Mouse (Mus musculus): Measurements from ENCODE around the gene Eepd1.

Eepd1 gene

DNA sequence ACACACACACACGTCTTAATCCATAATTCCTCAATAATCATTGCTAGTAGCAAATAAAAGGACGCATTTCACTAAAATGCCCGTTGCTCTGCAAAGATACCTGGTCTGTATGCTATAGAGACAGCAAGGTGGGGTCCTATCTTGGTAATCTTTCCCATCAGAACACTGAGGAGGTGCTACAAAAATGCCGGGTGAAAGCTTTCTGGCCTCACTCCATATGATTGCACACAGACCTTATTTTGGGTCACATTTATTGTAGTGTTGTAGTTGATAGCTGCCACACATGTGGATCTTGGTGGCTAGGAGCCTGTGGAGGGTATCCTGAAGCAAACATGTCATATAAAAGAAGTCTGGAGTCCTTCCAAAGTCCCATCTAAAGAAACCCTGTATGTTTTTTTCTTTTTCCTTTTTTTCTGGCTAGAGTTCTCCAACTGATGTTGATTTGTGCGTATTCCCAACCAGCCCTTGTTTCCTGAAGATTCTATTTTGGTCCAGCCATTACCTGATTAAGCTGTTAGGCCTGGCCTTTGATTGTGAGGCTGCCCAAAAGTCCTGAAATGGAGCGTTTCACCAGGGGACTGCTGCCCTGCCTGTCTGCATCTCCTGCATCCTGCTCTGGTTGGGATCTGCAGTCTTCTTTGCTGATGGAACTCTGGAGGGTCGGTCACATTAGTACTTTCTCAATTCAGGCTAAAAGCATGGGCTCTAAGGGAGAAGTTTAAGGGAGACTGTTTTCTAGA lies 8.0 kb downstream of the Eepd1 start:
- DNase-seq (ENCODE audit: low spot score in 2 of 2): no peak

DNA sequence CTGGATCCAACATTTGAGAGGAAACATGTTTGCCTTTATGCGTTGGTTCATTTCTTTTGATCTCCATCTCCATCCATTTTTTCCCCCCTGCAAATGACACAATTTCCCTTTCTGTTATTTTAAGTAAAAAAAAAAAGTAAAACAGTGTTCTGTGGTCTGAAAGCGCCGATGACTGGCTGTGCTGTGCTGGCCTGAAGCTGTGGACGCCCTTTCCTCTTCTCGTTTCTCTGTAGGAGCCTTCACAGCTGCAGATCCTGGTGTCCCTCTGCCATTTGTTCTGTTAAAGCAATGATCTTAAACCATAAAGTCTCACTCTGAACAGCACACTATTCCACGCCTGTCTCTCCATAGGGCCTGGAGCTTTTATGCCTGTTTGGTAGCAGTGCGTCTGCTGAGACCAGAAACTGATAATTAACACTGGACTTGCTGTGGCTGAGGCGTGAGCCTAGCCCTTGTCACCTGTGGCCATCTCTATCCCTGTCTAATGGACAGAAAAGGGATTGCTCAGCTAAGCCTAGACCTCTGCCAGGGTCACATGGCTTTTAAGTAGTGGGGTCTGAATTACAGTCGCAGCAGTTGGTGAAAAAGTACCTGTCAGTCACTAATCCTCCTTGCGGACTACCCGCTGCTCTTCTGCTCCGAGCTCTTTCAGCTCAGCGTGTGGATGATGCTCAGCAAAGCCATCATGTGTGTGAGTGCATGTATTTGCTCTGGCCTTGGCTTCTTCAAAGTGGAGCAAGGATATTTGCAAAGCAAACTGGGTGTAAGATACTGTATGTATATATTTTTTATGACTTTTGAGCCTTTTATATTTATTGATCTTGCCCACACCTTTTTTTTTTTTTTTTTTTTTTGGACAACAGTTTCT lies 9.2 kb downstream of the Eepd1 start:
- no peak for DNase-seq (ENCODE audit: low spot score in 2 of 2)

DNA sequence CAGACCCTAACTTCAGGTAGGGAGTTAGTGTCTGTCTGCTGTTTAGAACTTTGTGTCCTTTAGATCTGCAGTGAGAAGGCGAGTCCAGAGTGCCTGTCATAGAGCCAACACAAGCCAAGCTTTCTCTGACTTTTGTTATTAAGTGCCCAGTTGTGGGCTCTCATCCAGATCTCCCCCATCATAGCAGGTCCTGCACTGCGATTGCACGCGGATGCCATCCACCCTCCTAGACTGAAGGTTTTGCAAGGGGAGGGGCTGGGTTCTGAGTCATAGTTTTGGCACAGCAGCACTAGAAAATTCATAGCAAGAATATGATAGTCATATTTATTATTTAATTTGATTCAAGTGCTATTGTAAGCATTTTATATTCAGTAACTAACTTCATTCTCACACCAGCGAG lies 12.6 kb downstream of the Eepd1 start:
- no peak for DNase-seq (ENCODE audit: low spot score in 2 of 2)

DNA sequence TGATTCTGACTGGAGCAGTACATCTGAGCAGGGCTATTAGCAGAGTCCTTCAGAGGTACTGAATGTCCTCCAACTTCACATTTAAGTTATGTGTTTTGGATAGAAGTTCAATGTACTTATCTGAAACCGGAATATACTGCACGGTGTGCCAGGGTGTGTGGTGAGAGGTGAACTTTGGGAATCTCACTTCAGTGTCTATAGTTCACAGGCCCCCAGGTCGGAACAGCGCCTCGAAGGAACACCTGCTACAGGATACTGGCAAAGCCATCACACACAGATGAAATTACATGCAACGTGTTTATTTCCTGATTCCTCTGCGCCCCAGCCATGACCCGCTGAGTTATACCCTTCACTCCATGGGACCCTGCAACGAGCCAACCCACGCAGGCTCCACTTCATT lies 14.3 kb downstream of the Eepd1 start:
- DNase-seq (ENCODE audit: low spot score in 2 of 2): no peak

DNA sequence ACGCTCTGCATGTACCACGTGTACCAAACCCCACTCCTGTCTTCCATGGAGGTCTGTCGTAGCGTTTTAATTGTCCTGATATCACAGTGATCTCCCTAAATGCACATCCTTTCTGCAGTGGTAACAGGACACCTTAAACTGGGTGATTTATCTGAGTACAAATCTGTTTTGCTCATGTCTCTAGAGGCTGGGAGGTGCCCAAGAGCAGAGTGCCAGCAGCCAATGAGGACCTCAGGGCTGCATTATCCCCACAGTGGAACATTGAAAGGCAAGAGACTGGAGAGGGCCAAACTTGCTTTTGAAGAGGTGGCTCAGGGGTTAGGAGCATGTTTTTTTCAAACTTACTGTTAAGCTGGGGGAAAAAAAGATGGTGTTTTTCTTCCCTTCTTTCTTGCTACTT lies 14.8 kb downstream of the Eepd1 start:
- no peak for DNase-seq (ENCODE audit: low spot score in 2 of 2)

DNA sequence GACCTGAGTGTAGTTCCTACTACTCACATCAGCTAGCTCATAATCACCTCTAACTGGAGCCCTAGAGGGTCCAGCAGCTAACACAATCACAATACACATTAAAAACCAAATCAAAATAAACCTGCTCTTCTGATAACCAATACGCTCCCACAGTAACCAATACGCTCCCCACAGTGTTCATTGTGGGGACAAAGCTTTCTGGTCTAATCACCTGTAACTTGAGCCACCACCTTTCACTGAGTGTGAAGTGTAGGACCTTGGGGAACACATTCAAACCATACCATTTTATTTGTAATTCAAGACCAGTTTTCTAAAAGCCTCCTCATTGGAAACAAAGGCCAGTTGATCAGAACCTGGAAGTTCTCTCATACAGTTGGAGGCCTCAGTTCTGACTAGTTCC lies 15.4 kb downstream of the Eepd1 start:
- no peak for DNase-seq (ENCODE audit: low spot score in 2 of 2)

DNA sequence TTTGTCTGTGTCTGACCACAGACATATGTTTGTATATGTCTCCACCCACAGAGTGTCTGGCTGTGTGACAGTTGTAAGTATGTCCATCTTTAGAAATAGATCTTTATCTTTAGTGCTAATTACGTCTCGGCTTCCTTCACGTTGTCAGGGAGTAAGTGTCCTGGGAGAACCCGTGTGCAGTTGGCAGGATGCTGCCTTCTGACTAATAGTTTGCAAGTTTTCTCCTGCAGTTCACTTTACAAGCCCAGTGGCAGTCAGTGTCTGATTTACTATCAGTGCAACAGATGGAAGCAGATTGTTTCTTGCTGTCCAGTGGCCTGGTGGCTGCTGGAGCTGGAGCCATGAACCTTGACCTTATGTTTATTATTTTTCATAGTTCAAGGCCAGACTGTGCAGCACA lies 17.4 kb downstream of the Eepd1 start:
- DNase-seq (ENCODE audit: low spot score in 2 of 2): no peak

DNA sequence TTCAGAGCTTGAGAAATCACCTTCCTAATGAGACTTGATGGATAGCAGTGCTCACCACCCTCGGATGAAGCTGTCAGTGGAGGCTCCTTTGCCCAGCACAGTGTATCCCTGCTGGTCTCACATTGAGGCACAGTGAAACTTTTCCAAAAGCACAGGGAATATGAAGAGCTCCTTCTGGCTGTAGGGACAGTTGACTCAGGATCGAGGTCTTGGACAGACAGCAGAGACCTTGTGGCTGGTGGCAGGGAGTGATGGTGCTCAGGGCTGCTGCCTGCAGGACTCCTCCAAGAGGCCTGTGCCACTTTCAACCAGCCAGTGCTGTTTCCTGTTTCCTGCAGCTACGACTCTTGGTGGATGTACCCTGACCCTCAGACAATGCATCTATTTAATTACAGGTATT lies 18.0 kb downstream of the Eepd1 start:
- no peak for DNase-seq (ENCODE audit: low spot score in 2 of 2)

DNA sequence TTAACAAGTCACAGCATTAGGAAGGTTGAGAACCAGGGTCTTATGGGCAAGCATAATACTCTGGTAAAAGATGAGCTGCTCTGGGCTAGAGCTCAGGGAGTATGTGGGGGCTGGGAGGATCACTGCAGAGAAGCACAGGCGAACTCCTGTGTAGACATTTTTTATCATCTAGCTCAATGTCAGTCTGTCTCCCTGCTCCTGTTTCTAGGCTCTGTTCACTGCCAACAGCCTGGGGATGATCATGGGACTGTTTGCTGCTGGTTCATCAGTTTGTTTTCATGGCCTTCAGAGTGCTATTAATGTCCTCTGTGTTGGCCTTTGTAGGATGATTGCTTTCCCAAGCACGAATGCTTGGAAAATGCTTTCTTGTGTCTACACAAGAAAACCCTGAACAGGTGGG lies 18.7 kb downstream of the Eepd1 start:
- DNase-seq (ENCODE audit: low spot score in 2 of 2): no peak

DNA sequence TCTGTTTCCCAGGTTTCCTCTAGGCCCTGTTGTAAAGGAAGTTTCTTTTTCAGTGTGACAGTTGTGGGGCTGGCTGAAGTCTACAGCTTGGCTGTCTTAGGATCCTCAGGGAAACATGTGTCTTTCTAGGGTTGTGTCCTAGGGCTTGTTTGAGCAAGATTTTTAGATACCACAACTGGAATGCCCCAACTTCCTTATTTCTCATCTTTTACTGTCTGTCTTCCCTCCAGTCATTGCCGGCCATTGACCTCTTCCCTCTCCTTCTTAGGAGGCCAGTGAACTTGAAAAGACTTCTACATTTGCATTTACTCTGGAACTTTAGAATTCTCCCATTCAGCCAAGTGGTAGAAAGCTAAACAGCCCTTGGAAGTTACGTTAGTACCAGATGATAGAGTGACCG lies 27.5 kb downstream of the Eepd1 start:
- DNase-seq (ENCODE audit: low spot score in 2 of 2): no peak

DNA sequence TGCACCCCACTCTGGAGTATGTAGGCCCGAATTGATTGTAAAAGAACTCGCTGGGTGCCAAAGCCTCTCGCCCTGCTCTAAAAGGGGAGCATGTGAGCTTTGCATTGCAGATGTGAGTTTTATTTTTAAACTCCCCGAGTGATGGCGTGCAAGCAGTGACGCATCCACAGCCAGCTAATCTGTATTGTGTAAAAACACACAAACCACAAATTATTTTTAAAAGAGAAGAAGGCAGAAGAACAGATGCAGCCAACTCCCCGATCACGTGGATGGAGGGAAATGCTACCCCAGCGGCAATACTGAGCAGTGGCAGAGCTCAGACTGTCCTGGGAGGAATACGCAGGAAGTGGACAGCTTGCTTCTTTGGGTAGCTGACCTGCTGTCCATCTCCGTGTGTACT lies 29.2 kb downstream of the Eepd1 start:
- DNase-seq (ENCODE audit: low spot score in 2 of 2): no peak

DNA sequence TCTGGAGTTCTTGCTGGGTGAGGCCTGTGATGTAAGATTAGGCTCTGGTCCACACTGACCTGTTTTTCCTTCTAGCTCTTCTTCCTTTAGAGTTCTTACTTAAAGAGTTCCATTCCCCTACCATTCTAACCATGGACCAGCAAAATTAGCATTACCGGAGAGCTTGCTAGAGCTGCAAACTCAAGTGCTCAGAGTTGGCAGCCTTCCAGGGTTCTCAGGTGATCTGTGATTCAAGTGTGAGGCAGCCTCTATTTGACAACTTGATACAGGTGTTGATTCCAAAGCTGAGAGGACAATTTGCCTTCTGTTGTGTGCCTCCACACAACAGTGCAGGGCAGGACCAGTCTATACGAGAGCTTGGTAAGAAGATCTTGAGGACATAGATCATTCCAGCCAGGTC lies 31.7 kb downstream of the Eepd1 start:
- no peak for DNase-seq (ENCODE audit: low spot score in 2 of 2)

DNA sequence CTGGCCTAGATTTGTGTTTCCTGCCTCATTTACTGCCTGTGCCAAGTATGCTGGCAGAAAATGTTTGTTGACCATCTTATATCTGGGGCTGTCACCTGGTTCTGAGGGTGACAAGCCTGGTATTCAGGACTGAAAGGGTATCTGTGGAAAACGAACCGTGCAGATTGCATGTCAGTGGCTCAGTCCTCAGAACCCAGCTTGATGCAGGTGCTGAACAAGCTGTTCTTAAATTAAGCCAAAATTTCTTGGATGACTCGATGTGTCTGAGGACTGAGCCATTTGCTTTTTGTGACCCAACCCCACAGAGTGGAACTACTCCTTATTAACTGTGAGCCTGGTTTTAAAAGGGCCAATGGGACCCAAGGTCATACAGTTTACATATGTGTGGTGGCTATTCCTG lies 32.2 kb downstream of the Eepd1 start:
- no peak for DNase-seq (ENCODE audit: low spot score in 2 of 2)

DNA sequence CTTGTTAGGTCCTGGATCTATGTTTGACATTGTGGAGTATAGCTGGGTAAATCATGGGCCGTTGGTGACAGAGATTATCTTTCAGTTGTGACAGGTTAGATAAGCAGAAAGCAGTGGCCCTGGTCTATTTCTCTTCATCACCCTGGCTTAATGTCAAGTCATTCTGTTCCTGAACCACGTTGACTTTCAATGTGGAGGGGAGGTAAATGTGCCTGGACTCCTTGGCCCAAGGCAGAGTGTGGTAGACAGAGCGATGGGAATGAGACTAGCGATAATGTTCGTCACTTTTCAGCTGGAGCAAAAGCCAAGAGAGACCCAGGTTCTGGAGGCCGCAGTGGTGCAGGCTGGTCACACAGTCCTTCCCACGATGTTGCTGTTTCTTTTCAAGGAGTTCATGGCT lies 35.3 kb downstream of the Eepd1 start:
- DNase-seq (ENCODE audit: low spot score in 2 of 2): no peak

DNA sequence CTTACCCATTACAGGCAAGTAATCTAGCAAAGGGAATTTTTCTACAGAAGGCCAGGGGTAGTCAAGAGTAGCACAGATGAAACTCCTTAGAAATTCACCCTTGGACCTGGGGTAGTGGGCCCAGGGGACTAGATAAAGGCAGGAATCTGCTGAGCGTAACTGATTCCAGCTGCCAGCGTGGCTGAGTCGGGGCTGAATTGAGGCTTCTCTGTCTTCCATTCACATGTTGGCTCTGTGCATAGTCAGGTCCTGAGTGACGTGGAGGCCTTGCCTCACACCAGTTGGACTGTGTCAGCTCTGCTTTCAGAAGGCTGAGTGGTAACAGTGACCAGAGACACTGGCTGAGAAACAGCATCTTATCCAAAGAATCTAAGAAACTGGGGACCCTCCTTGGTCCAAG lies 36.6 kb downstream of the Eepd1 start:
- no peak for DNase-seq (ENCODE audit: low spot score in 2 of 2)

DNA sequence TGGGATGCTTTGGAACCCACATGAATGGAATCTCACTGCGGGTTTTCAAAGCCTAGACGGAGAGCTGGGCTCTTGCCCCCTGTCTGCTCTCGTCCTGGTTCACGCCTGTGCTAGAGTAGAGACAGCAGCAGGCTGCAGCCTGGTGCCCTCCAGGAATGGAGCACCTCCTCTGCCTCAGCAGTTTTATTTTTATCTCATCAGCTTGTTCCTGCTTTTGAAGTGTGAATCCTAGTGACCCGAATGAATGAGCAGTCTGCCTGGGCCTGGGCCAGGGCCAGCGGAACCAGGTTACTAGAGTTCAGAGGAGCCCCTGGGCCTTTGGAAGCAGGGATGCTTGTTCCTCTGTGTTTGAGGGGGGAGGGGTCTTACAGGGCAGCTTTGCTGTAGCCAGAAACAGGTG lies 37.8 kb downstream of the Eepd1 start:
- DNase-seq (ENCODE audit: low spot score in 2 of 2): no peak

DNA sequence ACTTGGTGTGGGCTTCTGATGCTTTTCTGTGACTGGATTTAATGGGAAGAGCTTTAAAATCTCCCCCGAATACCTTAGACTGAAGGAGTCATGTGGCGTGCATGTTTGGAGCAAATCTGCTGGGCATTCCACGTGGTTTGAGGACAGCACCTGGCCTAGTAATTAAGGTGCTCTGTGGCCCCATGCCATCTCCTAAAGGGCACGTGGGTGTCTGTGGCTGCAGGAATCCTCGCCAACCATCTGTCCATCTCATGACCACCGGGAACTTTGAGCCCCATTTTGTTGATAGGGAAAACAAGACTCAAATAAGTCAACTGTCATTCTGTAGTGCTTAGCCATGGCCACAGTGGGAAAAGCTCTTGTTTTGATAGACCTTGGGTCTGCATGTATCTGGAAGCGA lies 39.5 kb downstream of the Eepd1 start:
- no peak for DNase-seq (ENCODE audit: low spot score in 2 of 2)

DNA sequence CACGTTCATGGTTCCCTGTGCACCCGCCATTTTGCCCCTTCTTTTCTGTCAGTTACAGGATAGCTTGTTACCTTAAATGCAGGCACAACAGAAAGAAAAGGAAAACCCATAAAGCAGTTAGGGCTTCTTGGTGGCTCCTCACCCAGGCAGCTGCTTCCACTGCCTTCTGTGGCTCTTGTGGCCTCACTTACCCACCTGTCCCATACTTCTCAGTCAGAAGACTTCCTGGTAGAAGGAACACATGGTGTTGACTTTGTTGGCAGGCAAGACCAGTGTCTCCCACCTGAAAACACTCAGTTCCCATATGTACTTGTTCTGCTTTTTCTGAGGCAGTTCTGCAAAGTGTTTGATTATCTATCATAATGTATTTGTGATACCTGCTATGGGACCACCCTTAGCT lies 40.5 kb downstream of the Eepd1 start:
- DNase-seq (ENCODE audit: low spot score in 2 of 2): no peak

DNA sequence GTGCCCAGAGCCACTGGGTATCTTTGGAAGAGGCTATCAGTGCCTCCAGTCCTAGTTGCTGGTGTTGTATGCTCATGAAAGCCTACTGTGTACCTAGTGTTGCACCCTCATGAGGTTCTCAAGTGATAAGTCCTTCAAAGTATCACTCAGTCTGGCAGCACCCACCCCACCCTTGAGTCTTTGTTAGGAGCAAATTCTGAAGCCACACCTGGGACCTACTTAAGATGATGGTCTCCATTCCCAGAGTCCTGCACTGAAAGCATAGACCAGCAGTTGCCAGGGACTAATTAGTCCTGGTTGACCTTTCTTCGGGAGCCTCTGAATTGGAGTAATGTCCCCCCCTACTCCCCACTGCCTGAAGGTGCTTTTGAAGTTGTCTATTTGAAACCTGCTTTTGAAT lies 45.2 kb downstream of the Eepd1 start:
- DNase-seq (ENCODE audit: low spot score in 2 of 2): no peak

DNA sequence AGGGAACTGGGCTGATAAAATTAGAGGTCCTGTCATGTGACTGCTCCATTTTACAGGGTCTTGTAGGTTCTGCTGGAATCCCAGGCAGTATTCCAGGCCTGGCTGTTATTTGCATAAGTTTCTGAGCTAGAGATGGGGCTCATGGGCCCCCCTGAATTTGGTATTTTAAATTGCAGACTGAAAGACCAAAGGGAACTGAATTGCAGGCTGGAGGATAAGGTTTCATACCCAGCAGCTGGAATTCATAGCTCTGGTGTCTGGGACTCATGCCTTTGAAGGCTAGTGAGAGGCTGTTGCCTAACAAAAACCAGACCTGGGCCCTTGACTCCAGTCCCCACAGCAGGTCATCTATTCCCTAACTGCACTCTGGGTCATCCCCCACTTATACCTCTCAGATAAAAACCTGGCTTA lies 45.6 kb downstream of the Eepd1 start:
- no peak for DNase-seq (ENCODE audit: low spot score in 2 of 2)

DNA sequence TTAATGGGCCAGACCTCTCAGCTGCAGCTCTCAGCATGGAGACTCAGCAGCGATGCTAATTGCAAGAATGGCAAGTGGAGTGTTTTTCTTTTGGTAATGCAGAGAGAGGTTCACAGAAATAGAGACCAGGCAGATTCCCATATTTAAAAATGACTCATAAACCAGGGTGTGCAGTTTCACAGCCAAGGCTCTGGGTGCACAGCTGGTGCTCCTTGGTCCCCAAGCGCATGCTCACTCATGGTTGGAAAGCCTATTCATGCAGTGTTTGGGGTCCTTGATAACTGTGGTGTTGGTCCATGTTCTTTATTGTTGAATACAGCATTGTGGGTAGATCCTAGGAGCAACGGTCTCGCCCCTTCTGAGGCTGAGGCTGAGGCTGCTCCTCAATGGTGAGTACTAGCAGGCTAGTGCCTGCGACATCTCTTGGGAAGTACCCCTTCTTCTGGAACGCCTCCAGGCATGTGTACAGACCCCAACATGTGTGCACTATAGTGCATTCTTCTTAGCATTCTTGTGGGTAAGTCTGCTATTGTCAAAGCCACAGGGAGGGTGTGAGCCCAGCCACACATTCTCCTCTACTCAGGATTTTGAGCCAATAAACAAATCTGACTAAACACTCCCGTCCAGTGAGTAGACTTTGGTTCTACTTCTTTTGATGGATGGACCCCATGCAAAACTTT lies 46.2 kb downstream of the Eepd1 start:
- DNase-seq (ENCODE audit: low spot score in 2 of 2): no peak

DNA sequence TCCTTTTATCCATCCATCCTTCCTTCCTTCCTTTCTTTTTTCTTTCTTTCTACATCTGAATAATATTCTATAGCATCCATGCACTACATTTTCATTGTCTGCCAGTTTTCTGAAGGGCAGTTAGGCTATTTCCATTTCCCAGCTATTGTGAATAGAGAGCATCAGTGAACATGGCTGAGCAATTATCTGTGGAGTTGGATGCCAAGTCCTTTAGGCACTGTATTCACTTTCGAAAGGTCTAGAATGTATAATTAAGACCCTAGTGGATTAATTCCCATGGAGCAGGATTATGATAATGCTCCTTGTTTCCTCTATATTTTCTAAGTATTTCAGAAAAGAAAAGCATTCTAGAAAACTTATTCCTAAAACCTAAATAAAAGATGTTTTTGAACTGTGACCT lies 50.3 kb downstream of the Eepd1 start:
- no peak for DNase-seq (ENCODE audit: low spot score in 2 of 2)

DNA sequence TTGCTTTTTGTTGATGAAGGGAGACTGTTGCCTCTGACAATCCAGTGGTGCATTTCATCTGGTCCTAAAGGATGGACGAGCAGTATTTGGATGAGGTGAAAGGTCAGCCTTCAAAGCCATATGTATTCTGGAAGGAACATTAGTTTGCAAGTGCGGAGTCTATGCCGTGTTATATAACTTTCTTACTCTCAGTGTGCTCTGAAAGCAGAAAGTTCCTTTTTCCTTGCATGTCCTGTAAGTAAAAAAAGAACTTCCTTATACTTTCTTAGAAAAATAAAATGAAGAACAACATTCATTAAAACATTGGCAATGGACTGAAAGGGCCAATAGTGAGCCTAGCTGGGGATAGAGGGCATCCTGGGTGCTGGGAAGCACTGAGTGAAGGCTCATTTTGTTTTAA lies 50.8 kb downstream of the Eepd1 start:
- no peak for DNase-seq (ENCODE audit: low spot score in 2 of 2)

All from urinary bladder, postnatal 4 days (tissue).